Mouse (Mus musculus): Measurements from ENCODE around the gene Svop. TPM values are rescaled to one million over a fixed set of nuclear protein-coding genes. Genes with fewer than 3 reads are reported as not detected.

The Svop gene
- polyA plus RNA-seq, 1 experiment = not detected

- Histone ChIP-seq H3K4me3 (replicated peaks) (no peak overlapping the region), H3K9me3 (ENCODE audit: control insufficient read depth, low read length) (no peaks in the 10 kb centered on the region), H3K27me3 (ENCODE audit: control insufficient read depth) (peaks cover 8% of the 10 kb centered on the region), H3K4me1 (ENCODE audit: control insufficient read depth) (peaks cover 10% of the 10 kb centered on the region), H3K36me3 (ENCODE audit: control insufficient read depth) (no peaks in the 10 kb centered on the region)
- TF ChIP-seq TAL1 (IDR thresholded peaks at IDR 0.05; ENCODE audit: low read length) (no peak), GATA1 (IDR thresholded peaks at IDR 0.05; ENCODE audit: low read length) (no peak)
Measured at GRCm38 (mm10) chr5:114041327-114041930, 49.9 kb downstream of the Svop start.

DNA sequence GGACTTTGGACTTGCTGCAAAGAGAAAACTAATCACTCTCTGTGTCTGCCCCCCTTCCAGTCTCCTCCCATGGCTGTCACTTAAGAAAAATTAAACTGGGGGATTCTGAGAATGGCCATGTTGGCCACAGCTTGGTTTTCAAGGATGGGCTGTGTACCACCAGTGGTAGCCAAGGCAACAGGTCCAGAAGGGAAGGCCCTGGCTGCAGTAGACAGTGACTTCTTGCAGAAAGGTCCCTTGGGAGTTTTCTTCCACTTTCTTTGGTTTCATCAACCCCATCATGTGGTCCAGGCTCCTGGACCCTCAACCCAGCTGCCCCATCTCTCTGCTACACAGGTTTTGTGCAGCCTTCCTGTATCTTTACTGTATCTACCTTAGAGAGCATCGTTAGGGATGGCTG is 50.5 kb downstream of the Svop start:
- no peak overlapping the region for H3K4me3 ChIP-seq (replicated peaks)
- peaks cover 10% of the 10 kb centered on the region for H3K4me1 ChIP-seq (ENCODE audit: control insufficient read depth)

GRCm38 (mm10) chr5:114040508-114040907 is 50.9 kb downstream of the Svop start:
- TF ChIP-seq TAL1 (IDR thresholded peaks at IDR 0.05; ENCODE audit: low read length) (no peak), GATA1 (IDR thresholded peaks at IDR 0.05; ENCODE audit: low read length) (no peak)
- Histone ChIP-seq H3K4me3 (replicated peaks) (no peak overlapping the region), H3K4me1 (ENCODE audit: control insufficient read depth) (peaks cover 10% of the 10 kb centered on the region), H3K9me3 (ENCODE audit: control insufficient read depth, low read length) (no peaks in the 10 kb centered on the region), H3K36me3 (ENCODE audit: control insufficient read depth) (no peaks in the 10 kb centered on the region), H3K27me3 (ENCODE audit: control insufficient read depth) (peaks cover 5% of the 10 kb centered on the region)

More for the DNA sequence above, 50.5 kb downstream of the Svop start:
- Histone ChIP-seq H3K9me3 (ENCODE audit: control insufficient read depth, low read length) (no peaks in the 10 kb centered on the region), H3K36me3 (ENCODE audit: control insufficient read depth) (no peaks in the 10 kb centered on the region), H3K27me3 (ENCODE audit: control insufficient read depth) (peaks cover 5% of the 10 kb centered on the region)
- TF ChIP-seq GATA1 (IDR thresholded peaks at IDR 0.05; ENCODE audit: low read length) (no peak), TAL1 (IDR thresholded peaks at IDR 0.05; ENCODE audit: low read length) (no peak)

- Histone ChIP-seq H3K27me3 (ENCODE audit: control insufficient read depth) (peaks cover 6% of the 10 kb centered on the region; the same call in 1 of the 2 replicates), H3K9me3 (ENCODE audit: control insufficient read depth, low read length) (peaks cover 15% of the 10 kb centered on the region; the same call in 1 of the 2 replicates), H3K4me3 (replicated peaks) (no peak overlapping the region), H3K4me1 (ENCODE audit: control insufficient read depth) (no peaks in the 10 kb centered on the region), H3K36me3 (ENCODE audit: control insufficient read depth) (no peaks in the 10 kb centered on the region)
- TF ChIP-seq TAL1 (IDR thresholded peaks at IDR 0.05; ENCODE audit: low read length) (no peak), GATA1 (IDR thresholded peaks at IDR 0.05; ENCODE audit: low read length) (no peak)
Measured at GRCm38 (mm10) chr5:114035111-114035510, 56.3 kb downstream of the Svop start.

GRCm38 (mm10) chr5:114034393-114034792 is 57.0 kb downstream of the Svop start:
- H3K27me3 ChIP-seq (ENCODE audit: control insufficient read depth) = peaks cover 6% of the 10 kb centered on the region; the same call in 1 of the 2 replicates
- H3K4me3 ChIP-seq (replicated peaks) = no peak overlapping the region
- TF ChIP-seq TAL1 (IDR thresholded peaks at IDR 0.05; ENCODE audit: low read length) (no peak), GATA1 (IDR thresholded peaks at IDR 0.05; ENCODE audit: low read length) (no peak)
- no peaks in the 10 kb centered on the region for H3K4me1 ChIP-seq (ENCODE audit: control insufficient read depth)
- H3K36me3 ChIP-seq (ENCODE audit: control insufficient read depth) = no peaks in the 10 kb centered on the region
- peaks cover 15% of the 10 kb centered on the region; the same call in 1 of the 2 replicates for H3K9me3 ChIP-seq (ENCODE audit: control insufficient read depth, low read length)

GRCm38 (mm10) chr5:114032161-114032763 is 59.1 kb downstream of the Svop start:
- H3K36me3 ChIP-seq (ENCODE audit: control insufficient read depth) = no peaks in the 10 kb centered on the region
- no peaks in the 10 kb centered on the region for H3K4me1 ChIP-seq (ENCODE audit: control insufficient read depth)
- H3K27me3 ChIP-seq (ENCODE audit: control insufficient read depth) = peaks cover 6% of the 10 kb centered on the region; the same call in 1 of the 2 replicates
- peaks cover 15% of the 10 kb centered on the region; the same call in 1 of the 2 replicates for H3K9me3 ChIP-seq (ENCODE audit: control insufficient read depth, low read length)
- no peak overlapping the region for H3K4me3 ChIP-seq (replicated peaks)
- no peak for TF ChIP-seq TAL1 (IDR thresholded peaks at IDR 0.05; ENCODE audit: low read length)

GRCm38 (mm10) chr5:114030652-114031051 is 60.7 kb downstream of the Svop start:
- Histone ChIP-seq H3K9me3 (ENCODE audit: control insufficient read depth, low read length) (peaks cover 15% of the 10 kb centered on the region; the same call in 1 of the 2 replicates), H3K36me3 (ENCODE audit: control insufficient read depth) (no peaks in the 10 kb centered on the region), H3K27me3 (ENCODE audit: control insufficient read depth) (peaks cover 6% of the 10 kb centered on the region; the same call in 1 of the 2 replicates), H3K4me1 (ENCODE audit: control insufficient read depth) (no peaks in the 10 kb centered on the region), H3K4me3 (replicated peaks) (no peak overlapping the region)
- TF ChIP-seq GATA1 (IDR thresholded peaks at IDR 0.05; ENCODE audit: low read length) = no peak
- TF ChIP-seq TAL1 (IDR thresholded peaks at IDR 0.05; ENCODE audit: low read length) = no peak

GRCm38 (mm10) chr5:114028111-114028510 is 63.3 kb downstream of the Svop start:
- Histone ChIP-seq H3K36me3 (ENCODE audit: control insufficient read depth) (no peaks in the 10 kb centered on the region), H3K27me3 (ENCODE audit: control insufficient read depth) (peaks cover 9% of the 10 kb centered on the region)
- TF ChIP-seq TAL1 (IDR thresholded peaks at IDR 0.05; ENCODE audit: low read length) (no peak), GATA1 (IDR thresholded peaks at IDR 0.05; ENCODE audit: low read length) (no peak)

GRCm38 (mm10) chr5:114027217-114027944 is 64.0 kb downstream of the Svop start:
- no peak for TF ChIP-seq GATA1 (IDR thresholded peaks at IDR 0.05; ENCODE audit: low read length)
- no peak for TF ChIP-seq TAL1 (IDR thresholded peaks at IDR 0.05; ENCODE audit: low read length)
- Histone ChIP-seq H3K4me3 (replicated peaks) (no peak overlapping the region), H3K9me3 (ENCODE audit: control insufficient read depth, low read length) (peaks cover 12% of the 10 kb centered on the region; the same call in 1 of the 2 replicates), H3K36me3 (ENCODE audit: control insufficient read depth) (no peaks in the 10 kb centered on the region), H3K4me1 (ENCODE audit: control insufficient read depth) (peaks cover 3% of the 10 kb centered on the region), H3K27me3 (ENCODE audit: control insufficient read depth) (peaks cover 6% of the 10 kb centered on the region)

More at GRCm38 (mm10) chr5:114028111-114028510, 63.3 kb downstream of the Svop start:
- Histone ChIP-seq H3K9me3 (ENCODE audit: control insufficient read depth, low read length) (peaks cover 15% of the 10 kb centered on the region; the same call in 1 of the 2 replicates), H3K4me1 (ENCODE audit: control insufficient read depth) (peaks cover 3% of the 10 kb centered on the region), H3K4me3 (replicated peaks) (no peak overlapping the region)

Measured in erythroblast, embryonic 14.5 days (primary cell).